Mouse (Mus musculus) large intestine, adult 2 months (tissue): Measurements from ENCODE around the gene Rnf166. TPM values are rescaled to one million over a fixed set of nuclear protein-coding genes. Genes with fewer than 3 reads are reported as not detected.

ENCODE experiments used
- DNase-seq: peaks from one replicate; pipeline ENCODE4 v3.0.0-alpha.2; 2012; ENCODE audit warnings: low read depth, low spot score
- WGBS: fragments of 180-500 bp; shearing (Covaris S2); methylation state at CpG from one replicate; pipeline ENCODE4 v1.1.7; 2018; 5-methylcytosine and 5-hydroxymethylcytosine counted together
- polyA plus RNA-seq: library from polyadenylated mRNA; depleted of rRNA; stranded (reverse); fragments of >200 nt; gene quantifications from 2 replicates; pipeline ENCODE4 v1.2.3, GENCODE M21; 2012

The Rnf166 gene
- polyA plus RNA-seq, 1 experiment, result 49.6 TPM

- under 1% methylated on average over 47 of the region's 47 CpGs for WGBS
Measured at GRCm38 (mm10) chr8:122443262-122444006, 32.4 kb downstream of the Rnf166 start, which contains the start of gene Mvd. Mvd (minus strand) TSS chr8:122443422.

DNA sequence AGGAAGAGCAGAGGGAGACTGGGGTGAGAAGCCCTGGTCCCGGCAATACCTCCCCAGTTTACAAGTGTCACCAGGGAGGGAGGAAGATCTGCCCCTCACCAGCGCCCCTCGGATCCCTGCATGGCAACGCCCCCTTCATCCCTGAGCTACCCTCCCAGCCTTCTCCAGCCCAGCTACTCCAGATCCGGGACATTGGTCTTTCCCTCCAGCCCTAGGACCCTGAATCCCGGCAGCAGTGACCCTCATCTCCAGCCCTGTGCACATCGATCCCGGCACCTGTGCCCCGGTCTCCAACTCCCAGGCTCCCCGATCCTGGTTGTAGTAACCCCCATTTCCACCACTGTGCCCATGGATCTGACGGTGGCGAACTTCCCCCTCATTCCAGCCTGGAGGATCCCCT is 33.1 kb downstream of the Rnf166 start:
- 1% methylated on average over 12 of the region's 12 CpGs for WGBS
- DNase-seq, result no peak

More at GRCm38 (mm10) chr8:122443262-122444006, 32.4 kb downstream of the Rnf166 start, which contains the start of gene Mvd:
- peak; percentile 97 for DNase-seq

- 12% methylated on average over 7 of the region's 7 CpGs for WGBS
- DNase-seq, result no peak
Measured at GRCm38 (mm10) chr8:122442356-122442755, 33.5 kb downstream of the Rnf166 start.

DNA sequence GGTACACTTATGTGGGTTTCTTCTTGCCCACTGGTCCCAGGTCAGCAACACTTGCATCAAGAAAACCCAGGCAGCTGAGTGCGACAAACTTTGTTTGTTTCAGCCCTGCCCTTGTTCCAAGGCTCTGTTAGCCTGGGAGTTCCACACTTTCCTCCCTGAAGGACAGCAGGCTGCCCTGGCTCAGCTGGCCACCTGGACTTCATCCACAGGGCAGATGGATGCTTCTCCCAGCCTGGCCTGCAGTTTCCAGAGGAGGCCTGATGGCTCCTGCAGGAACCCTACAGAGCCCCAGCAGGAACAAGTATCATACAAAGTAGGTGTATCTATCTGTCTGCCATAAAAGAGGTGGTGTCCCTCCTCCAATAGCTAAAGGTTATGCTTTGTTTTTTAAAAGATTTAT is 34.5 kb downstream of the Rnf166 start:
- DNase-seq, result no peak
- WGBS, result 63% methylated on average over 1 of the region's 1 CpGs

- WGBS, result 96% methylated on average over 16 of the region's 16 CpGs
- no peak for DNase-seq
Measured at GRCm38 (mm10) chr8:122439336-122439735, 36.5 kb downstream of the Rnf166 start.

DNA sequence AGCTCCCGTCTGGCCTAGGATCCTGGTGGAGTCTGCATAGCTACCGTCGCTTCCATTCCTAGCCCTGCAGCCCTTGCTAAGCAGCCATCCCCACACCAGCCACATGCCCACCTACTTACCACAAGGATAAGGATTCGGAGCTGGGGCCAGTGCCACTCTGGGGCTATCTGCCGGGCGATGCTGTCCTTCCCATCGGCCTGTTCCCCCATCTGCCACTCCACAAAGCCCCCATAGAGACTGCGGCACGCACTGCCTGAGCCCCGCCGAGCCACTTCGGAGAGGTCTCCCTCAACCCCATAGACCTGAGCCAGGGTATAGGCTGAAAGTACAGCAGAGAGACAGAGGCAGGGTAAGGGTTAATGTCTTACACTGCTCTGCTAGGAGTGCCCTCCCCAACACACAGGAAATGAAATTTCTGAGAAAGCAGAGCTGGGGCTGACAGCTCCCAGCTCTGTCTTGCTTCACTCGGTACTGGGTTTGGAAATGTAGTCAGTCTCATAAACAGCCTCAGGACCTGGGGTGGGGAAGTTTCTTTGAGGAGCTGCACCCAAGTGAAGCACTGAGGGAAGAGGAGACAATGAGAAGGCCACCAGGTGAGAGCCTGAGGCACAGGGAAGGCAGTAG is 38.0 kb downstream of the Rnf166 start:
- no peak for DNase-seq
- 87% methylated on average over 13 of the region's 13 CpGs for WGBS

DNA sequence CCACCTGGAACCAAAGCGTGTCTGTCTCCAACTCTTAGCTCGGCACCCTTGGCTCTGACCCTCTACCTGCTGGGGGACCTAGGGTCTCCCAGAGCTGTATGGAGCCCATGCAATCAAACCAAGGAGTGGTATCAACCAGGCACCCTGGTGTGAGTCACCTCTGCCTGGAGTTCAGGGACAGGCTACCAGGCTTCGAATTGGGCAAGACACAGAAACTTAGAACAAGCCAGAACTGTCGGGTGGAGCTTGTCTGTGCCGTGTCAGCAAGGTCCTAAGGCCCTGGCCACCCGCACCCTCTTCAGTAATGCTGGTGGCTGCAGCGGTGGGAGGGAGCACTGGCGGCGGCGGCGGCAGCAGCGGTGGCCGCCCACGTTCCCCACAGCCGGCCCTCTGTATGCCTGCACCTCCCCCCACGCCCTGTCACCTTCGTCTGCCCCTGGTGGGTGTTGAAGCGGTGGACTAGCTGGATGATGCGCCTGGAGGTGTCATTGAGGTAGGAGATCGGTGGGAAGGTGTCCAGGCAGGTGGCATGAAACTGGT is 39.2 kb downstream of the Rnf166 start:
- WGBS, result 85% methylated on average over 20 of the region's 20 CpGs
- DNase-seq, result no peak

GRCm38 (mm10) chr8:122436146-122436545 is 39.7 kb downstream of the Rnf166 start:
- WGBS, result 93% methylated on average over 9 of the region's 9 CpGs

GRCm38 (mm10) chr8:122435375-122435774 is 40.5 kb downstream of the Rnf166 start:
- WGBS, result 92% methylated on average over 6 of the region's 6 CpGs

More at GRCm38 (mm10) chr8:122436146-122436545, 39.7 kb downstream of the Rnf166 start:
- DNase-seq, result no peak

DNA sequence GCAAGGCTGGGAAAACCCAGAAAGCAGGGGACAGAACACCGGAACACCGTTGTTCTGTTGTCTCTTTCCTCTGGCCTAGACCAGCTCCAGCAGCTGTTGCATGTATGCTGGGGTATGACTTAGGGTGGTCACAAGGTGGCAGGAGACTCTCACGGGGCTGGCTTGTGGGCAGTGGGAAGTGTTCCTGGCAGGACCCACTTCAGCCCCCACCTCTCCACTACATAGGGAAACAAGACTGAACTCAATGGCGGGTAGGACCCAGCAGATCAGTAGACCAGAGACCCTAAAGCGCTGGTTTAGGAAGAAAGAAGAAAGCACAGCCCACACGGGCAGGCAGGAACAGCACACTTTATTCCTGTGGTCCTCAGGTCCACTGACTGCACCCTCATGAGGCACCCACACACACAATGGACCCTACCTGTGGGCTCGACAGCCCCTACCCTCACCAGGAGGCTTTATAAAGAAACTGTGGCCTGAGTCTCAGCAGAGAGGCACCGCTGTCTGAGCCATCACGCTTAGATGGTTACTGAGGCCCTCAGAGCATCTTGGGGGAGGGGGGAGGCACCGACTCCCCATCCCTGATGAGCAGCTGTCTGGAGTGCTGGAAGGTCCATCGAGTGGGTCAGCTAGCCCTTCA is 42.5 kb downstream of the Rnf166 start:
- 60% methylated on average over 11 of the region's 11 CpGs for WGBS
- DNase-seq, result no peak

More at GRCm38 (mm10) chr8:122435375-122435774, 40.5 kb downstream of the Rnf166 start:
- DNase-seq, result no peak

- DNase-seq, result no peak
- whole genome bisulfite sequencing, result 1% methylated on average over 45 of the region's 45 CpGs
Measured at GRCm38 (mm10) chr8:122432443-122433268, 43.2 kb downstream of the Rnf166 start, which contains the start of gene Cyba. Cyba (minus strand) TSS chr8:122432930.

- WGBS, result 13% methylated on average over 18 of the region's 18 CpGs
Measured at GRCm38 (mm10) chr8:122431694-122432442, 44.0 kb downstream of the Rnf166 start.

DNA sequence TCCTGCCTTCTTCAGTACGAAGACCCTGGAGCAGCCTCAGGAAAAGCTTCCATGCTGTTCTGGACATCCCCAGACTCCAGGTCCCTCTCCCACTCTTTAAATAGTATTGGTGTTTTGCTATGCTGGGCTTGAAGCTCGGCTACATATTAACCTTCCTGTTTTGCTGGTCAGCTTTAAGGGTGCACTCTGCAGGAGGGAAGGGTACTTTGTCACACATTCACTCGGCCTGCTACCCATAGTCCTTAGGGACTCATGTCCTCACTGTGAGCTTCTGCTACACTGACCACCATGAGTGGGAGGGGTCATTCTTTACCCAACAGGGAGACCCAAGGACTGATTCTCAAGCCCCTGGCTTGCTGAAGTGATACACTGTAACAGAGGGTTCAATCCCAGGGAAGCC is 45.2 kb downstream of the Rnf166 start:
- no peak for DNase-seq
- WGBS, result 64% methylated on average over 3 of the region's 3 CpGs

More at GRCm38 (mm10) chr8:122431694-122432442, 44.0 kb downstream of the Rnf166 start:
- DNase-seq, result no peak

GRCm38 (mm10) chr8:122430058-122430636 is 45.7 kb downstream of the Rnf166 start:
- no peak for DNase-seq
- WGBS, result 81% methylated on average over 10 of the region's 10 CpGs

DNA sequence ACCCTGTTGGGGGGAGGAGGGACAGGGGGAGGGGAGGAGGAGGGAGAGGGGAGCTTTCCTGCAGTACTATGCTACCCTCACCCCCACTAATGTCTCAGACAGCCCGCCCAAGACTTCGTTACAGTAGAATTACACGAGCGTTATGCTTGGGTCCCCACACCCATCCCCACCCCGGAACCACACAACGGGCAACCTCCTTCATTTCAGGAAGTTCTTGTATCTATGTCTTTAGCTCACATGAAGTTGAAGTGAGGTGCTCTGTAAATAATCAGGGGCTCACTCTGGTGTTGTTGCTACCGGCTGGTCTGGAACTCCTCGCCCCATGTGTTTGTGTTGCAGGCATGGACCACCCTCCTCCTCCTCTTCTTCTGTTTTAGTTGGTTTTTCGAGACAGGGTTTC is 47.7 kb downstream of the Rnf166 start:
- 85% methylated on average over 9 of the region's 9 CpGs for WGBS
- DNase-seq, result no peak

DNA sequence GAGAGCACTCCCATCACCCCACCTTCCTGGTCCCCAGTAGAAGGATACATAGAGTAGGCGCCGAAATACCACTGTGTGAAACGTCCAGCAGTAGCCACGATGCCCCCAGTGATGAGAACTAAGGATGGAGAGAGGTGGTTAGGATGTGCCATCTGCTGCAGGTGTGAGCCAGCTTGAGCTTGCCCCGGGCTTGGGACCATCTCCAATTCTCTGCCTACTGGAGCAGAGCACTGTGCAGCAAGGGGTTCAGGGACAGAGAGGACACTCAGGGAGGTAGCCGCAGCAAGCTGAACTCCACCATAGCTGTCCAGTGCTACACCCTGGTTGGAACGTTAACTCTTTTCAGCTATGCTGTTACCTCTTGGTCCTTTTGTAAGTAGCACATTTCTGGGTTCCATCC is 48.3 kb downstream of the Rnf166 start:
- DNase-seq, result no peak
- WGBS, result 91% methylated on average over 7 of the region's 7 CpGs

DNA sequence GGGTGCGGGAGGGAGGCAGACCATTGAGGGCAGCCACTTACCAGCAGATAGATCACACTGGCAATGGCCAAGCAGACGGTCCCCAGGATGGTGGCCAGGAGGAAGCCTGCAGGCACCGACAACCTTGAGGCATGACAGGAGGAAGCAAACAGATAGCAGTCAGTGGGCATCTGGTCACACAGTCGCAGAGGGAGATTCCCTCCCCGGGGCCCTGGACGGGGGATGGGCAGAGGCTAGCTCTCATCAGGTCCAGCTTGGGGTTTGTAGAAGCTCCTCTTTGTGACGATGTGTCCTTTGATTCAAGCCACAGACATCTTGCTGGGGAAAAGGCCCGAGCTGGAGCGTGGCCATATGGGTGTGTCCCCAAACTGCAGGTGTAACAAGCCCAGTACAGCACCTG is 49.7 kb downstream of the Rnf166 start:
- WGBS, result 40% methylated on average over 9 of the region's 9 CpGs
- DNase-seq, result no peak

DNA sequence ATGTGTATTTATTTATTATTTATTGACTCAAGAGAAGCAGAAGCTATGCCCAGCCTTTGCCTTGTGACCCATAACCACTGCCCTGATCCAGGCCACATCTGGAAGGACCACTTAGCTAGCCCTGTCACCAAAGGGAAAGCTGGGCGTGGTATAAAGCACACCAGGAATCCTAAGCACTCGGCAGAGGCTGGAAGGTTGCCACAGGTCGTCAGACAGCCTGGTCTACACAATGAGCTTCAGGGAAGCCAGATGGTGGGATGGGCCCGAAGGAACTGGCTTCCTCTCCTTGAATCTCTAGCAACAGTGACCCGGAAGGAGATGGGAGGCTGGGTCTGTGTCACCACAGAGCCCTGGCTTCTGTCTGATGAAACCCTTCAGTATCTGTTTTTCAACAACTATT is 52.2 kb downstream of the Rnf166 start:
- DNase-seq, result no peak
- 14% methylated on average over 5 of the region's 5 CpGs for WGBS
